Mouse (Mus musculus): Measurements from ENCODE around the gene Taok3.

Gene Taok3

DNA sequence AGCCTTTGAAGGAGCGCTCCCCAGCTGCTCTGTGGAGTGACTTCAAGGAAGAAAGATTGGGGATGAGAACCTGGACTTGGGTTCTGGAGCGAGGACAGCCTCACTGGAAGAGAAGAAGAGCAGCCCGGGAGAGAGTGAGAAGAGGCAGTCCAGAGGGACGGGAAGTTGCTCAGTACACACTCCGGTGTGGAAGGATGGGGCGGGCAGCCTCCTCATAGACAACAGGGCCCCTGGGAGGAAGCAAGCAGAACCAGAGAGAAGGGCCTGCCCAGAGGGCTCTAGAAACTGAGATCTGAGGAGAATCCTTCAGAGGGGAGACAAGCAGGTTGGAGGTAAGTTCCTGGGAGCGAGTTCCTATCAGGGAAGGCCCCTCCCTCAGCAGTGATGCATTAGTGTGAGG lies 20.4 kb downstream of the Taok3 start:
- DNase-seq (ENCODE audit: low read depth, low spot score): no peak

DNA sequence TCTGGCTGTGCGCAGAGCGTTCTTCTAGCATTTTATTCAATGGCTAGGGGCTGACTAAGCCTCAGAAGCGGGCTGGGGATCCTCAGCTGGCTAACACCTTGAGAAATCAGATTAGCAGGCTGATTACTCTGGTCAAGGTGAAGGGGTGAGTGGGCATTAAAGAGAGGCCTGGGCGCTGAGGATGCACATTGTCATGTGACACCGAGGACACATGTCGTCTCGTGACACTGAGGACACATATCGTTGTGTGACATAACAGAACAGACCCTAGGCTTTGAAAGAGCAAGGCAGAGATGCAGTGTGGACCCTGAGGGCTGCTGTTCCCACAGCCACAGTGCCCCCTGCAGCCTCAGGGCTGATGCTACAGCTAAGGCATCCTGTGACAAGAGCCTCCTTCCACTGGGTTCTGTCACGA lies 23.8 kb downstream of the Taok3 start:
- peak; percentile 58 for DNase-seq (ENCODE audit: low read depth, low spot score)

DNA sequence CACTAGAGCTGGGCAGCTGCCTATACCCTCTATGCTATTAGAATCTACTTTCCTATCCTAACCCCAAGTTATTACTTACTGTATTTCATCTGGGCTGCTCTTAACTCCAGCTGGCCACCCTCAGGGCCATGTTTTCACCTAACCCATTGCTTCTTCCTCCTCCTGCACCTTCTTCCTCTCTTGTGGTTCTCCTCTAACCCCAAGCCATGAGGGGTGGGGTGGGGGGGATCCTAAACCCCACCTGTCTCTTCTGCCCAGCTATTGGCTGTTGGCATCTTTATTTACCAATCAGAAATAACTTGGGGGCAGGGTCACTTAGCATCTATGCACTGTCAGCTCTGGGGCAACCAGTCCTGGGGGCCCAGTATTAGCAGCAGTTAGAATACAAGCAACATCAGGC lies 26.2 kb downstream of the Taok3 start:
- DNase-seq (ENCODE audit: low read depth, low spot score): no peak

DNA sequence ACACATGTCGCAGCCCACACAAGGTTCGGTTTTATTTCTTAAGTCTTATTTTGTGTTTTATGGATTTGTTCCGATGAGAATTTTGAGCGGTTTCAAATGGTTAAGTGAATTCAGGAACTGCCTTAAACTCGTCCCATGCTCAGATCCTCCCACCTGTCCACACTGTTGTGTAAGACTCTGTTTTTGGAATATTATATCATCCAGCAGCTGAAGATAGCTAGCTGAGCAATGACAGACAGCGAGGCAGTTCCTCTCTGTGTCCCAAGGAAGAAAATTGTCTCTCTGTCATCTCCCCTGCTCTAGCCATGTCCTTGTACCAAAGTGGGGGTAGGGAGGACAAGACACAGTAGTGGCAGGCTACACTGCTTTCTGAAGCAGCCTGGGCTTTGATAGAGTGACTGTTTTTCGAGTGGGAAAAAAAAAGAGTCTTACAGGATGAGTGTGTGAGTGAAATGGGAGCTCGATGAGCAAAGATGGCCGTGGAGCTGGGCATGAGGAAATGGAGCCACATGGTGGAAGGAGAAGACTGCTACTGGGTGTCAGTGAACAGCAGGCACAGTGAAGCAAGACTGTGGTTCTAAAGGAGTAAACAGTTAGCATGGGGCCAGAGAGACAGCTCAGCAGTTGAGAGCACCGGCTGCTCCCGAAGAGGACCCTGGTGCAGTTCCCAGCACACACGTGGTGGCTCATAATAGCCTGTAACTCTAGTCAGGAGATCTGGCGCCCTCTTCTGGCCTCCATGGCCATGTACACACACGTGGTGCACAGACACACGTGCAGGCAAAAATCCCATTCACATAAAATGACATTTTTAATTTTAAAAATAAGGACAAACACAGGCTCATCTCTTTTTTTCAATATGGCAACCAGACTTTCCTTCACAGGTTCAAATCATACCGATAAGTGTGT lies 27.5 kb downstream of the Taok3 start:
- peak; percentile 51 for DNase-seq (ENCODE audit: low read depth, low spot score)

DNA sequence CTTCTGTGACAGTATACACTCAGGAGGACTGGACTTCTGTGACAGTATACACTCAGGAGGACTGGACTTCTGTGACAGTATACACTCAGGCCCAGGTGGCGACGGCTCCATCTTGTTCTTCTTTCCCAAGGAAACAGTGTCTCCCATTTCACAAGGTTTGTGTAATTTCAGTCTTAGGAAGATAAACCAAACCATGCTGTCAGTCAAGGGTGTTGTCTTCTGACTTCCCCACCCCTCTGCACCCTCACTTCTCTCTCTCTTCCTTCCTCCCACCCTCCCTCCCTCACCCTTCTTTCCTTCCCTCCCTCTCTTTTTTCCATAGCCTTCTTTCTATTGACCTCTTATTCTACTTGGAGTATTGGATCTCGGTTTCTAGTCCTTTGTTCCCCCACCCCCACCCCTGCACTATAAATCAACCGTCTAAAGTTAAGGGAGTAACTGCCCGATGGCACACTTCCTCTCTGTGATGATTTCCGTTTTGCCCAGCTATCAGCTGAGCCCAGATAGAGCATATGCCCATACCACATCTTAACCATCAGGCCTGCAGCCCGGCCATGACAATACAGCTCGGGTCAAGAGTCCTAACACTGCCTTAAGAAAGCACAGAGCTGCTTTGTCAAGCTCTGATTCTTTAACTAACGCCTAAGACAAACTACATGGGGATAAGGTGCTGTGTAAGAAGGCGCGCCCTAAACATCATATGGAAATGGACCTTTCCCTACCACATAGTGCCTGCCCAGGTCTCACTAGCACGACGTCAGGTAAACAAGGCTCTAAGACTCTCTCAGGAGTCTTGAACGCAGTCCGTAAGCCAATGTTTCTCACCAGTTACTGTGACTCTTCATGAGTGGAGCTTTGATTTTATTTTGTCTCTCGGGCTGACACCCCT lies 29.4 kb downstream of the Taok3 start:
- no peak for DNase-seq (ENCODE audit: low read depth, low spot score)

DNA sequence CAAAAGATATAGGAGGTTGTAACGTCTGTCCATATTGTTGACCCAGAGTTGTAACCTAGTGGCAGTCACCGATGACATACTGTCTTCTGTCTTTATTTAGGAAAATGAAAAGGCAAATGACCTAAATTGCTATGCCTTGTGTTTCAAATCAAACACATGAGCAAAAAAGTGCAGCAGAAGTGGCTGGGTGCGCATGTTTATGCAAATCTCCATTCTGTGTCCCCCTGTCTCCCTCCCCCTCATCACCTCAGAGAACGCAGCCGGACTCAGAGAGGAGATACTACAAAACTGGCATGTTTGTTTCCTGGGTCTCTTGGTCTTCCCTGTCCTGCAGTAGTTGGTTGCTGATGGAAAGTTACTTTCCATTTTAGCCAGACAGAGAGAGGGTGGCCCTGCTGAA lies 30.1 kb downstream of the Taok3 start:
- DNase-seq (ENCODE audit: low read depth, low spot score): no peak

DNA sequence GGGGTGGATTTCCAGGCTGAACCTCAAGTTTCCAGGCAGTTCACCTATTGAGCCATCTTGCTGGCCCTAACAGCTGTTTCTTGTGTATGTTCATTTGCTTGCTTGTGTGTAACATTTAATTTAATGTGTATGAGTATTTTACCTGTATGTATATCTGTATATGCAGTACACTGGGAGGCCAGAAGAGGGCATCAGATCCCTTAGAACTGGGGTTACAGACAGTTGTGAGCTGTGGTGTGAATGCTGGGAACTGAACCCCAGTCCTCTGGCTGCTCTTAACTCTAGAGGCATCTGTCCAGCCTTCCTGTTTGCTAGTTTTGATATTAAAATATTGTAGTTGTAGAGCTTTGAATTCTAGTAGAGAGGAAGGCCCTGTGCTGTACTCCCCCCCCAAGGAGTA lies 33.0 kb downstream of the Taok3 start:
- peak; percentile 23 for DNase-seq (ENCODE audit: low read depth, low spot score)

DNA sequence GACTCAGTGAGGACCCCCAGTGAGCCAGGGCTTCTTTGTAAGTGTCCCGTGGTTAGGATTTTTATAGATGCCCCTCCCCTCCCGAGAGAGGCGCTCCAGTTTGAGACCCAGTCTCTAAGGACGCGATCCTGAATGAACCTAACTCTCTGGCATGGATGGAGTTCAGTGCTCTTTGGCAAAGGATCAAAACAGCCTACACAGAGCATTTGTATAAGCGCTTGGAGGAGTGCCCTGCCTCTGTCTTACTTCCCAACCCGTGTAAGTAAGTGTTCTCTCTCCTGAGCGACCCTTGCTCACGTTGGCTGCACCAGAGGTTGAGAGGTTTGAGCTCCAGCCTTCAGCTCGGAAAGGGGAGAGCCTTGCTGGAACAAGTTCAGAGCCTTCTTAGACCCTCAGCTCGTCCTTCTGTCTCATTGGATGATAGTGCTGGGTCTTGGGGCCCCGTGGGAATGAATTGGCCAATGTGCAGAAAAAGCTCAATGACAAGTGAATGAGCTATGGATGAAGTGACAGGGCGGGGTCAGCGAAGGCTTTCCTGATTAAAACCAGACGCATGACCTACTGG lies 33.7 kb downstream of the Taok3 start:
- peak; percentile 14 for DNase-seq (ENCODE audit: low read depth, low spot score)

DNA sequence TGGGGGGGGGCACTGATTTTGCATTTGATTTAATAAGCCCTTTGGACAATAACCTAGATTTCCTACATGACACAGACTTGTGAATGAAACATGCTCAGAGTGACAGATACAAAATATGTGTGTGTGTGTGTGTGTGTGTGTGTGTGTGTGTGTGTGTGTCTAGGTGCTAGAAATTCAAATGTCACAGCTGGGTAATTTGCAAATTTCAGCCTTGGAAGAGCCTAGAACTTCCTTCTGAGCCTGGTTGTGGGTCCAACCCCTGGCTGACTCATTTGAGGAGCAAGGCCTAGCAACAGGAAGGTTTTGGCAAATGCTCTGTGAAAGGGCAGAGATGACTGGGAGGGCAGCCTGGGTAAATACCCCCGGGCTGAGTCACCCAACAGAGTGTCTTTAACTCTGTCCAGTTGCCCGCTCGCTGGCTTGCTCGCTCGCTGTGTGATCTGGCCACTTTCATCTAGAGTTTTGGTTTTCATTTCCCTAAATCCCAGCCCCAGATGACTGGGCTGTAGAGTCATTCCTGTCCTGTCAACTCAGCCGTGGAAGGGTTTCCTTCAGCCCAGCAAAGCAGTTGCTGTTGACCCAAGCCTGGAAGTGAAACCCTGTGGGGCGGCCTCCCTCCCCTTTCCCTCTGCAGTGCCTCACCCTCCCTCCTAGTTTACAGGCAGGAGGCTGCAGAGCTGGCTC lies 38.5 kb downstream of the Taok3 start:
- DNase-seq (ENCODE audit: low read depth, low spot score): no peak

DNA sequence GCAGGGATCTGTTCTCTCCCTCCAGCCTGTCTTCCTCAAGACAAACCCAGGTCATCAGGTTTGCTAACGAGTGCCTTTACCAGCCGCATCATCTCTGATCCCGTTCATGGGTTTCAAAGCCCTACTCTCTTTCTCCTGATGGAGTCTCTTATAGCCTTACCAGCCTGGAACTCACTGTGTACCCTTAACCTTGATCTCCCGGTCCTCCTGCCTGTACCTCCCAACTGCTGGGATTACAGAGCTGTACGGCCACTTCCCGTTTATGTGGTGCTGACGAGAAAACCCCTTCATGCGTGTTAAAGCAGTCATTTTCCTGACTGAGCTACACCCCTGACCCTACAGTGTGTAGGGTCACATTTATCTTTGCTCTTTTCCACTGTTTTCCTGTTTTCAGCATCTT lies 39.4 kb downstream of the Taok3 start:
- no peak for DNase-seq (ENCODE audit: low read depth, low spot score)

DNA sequence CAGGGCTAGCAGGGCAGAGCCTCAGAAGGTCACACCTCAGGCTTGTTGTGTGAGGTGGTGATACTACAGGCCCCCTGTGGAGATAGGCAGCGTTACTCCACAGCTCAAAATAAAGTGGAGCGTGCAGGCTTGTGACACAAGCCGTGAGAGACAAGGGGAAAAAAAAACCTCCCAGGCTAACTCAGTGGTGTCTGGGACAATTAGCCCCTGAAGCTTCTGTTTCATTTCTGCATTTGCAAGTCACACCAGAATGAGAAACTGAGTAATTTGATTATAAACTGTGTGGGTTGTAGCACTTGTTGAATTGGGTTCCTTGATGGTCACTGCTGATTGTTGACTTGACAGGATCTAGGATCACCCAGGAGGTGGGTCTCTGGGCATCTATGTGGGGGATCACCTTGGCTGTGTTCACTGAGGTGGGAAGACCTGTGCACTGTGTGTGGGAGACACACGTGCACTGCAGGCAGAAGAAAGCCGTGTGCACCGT lies 39.9 kb downstream of the Taok3 start:
- peak; percentile 21 for DNase-seq (ENCODE audit: low read depth, low spot score)

DNA sequence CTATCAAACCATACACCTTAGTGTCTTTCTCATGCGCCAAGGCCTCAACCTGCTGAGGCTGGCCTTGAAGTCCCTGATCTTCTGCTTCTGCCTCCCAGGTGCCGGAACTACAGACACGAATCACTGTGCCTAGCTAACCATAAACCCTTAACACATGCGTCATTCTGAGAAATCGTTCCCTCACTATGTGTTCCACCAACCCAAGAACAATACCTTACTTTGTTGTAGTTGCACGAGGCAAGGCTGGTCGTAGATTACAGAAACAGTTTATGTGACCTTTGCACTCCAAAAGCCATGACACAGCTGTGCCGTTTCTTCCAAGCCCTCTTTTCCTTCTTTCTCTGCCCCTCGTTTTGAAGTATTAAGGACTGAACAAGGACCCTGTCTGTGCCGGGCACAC lies 40.6 kb downstream of the Taok3 start:
- no peak for DNase-seq (ENCODE audit: low read depth, low spot score)

DNA sequence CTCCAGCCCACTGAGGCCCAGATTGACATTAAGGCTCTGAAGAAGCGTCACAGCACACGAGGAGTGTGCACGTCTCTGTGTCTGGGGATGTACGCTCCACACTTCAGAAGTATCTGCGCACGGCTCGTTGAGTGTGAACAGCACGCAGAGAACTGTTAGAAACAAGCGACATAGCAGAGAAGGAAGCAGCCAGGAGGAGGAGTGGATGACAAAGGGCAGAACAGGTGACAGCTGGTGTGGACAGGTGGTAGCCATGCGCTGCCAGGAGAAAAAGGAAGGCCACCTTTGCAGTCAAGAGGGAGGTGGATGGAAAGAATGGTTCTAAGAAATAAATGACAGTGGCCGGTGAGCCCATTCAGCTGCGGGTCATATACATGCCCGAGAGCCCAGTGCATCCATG lies 43.9 kb downstream of the Taok3 start:
- DNase-seq (ENCODE audit: low read depth, low spot score): no peak

DNA sequence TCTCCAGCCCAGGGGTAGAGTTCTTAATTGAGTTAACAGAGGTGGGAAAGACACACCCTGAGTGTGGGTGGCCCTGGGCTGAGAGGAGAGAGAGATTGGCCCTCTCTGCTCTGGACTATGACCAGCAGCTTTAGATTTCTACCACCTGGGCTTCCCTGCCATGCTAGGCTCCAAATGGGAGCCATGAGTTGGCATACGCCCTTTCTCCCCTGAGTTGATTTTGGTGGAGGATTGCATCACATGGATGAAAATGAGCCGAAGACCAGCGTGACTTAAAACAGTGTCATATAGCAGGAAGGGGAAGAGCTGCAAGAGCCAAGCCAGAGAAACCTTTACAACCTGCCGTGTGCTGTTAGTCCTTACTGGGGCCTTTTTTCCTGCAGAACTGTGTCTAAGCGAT lies 44.6 kb downstream of the Taok3 start:
- DNase-seq (ENCODE audit: low read depth, low spot score): no peak

DNA sequence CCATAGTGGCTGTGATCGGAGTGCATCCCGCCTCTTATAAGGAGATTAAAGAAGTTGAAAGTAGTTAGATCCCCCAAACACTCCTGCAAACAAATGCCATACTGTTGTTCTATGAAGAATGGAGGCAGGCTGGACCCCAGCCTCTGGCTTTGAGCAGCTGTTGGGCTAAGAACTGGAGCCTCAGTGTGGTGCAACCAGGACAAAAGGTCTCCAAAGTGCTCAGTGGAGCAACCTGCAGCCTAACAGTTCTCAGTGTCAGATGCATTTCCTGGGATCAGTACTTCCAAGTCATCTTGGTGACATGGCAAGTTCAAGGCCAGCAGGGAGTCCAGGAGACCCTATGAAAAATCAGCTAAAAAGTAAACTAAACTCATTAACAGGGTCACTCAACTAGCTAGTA lies 45.0 kb downstream of the Taok3 start:
- no peak for DNase-seq (ENCODE audit: low read depth, low spot score)

DNA sequence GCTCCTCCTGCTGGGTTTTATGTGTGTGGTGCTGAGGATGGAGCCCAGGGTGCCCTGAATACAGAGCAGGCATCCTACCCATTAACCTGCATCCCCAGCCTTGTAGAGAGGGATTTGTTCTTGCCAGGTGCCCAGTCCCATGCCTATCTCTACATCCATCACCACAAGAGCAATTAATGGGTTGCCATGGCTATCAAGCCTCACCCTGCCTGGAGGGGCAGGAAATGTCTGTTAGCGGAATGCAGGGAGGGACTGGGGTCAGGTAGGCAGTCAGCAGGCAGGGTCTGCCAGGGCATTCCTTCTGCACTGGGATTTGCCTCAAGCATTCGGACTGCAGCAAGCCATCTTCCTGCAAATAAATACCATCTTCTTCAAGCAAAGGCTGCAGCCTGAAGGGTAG lies 46.0 kb downstream of the Taok3 start:
- no peak for DNase-seq (ENCODE audit: low read depth, low spot score)

DNA sequence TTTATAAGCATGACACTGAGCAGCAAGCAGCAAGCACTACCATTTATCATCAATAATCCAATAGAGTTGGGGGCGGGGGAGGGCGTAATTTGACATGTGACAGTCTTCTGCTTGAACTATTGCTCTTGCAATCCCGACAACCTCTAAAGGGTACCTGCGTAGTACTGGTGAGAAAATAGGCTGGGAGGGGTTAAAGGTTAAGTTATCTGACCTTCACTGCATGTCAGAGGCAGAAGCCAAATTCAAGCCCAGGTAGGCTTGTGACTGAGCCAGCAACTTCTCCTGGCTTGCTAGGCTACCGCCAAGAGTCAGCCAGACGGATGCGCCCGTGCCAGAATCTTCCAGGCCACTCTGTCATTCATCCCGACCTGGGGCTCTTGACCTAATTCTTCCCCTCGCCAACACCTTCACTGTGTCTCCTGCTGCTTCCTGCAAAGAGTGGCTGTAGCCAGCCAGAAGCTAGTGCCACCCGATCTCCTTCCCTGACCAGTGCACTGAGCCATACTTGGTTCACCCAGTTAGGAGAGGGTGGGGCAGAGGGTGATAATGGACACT lies 47.0 kb downstream of the Taok3 start:
- DNase-seq (ENCODE audit: low read depth, low spot score): no peak

DNA sequence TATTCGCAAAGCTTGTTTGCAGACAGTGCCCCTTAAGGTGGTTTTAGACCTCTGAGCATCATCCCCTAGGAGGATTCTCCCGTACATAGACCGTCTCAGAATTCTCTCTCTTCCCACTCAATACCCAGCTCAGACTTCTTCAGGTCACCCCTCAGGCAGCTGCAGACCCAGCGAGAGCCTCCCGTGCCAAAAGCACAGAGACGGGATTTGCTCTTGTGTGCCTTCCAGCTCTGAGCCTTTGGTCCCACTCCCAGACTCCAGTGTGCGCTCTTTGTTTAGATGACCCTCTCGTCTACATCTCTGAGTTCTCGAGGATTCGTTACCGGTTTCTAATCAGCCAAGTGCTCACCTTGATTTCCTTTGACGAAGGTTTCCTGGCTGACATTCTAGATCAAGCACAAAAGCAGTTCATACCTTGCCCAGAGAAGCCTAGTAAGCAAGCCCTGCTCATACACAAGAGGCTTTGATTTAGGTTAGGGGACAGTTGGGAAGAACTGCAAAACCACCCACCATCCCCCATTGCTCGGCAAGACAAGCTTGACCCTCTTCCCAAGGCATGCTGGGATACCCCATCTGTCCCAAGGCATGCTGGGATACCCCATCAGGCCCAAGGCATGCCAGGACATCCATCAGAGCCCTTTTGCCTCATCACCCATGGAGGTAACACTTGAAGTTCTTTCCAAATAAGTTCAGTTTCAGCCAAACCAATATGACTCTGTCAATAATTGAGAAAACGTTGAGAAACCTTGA lies 48.6 kb downstream of the Taok3 start:
- no peak for DNase-seq (ENCODE audit: low read depth, low spot score)

DNA sequence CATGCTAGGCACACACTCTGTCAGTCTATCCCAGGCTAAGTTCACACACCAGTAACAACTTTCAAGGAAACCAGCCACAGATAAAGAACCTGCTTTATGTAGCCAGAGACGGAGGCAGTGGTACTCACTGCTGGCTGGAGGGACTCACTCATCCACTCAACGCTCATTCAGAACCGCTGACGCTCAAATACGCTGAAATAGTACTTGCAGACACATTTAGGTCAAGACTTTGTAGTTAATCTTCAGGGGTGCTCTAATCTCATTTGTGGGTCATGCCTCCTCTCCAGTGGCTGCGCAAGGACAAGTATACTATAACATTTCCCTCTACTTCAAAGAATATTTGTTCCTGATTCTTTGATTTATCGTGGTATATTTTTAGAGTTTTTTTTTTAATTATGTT lies 54.1 kb downstream of the Taok3 start:
- DNase-seq (ENCODE audit: low read depth, low spot score): no peak

DNA sequence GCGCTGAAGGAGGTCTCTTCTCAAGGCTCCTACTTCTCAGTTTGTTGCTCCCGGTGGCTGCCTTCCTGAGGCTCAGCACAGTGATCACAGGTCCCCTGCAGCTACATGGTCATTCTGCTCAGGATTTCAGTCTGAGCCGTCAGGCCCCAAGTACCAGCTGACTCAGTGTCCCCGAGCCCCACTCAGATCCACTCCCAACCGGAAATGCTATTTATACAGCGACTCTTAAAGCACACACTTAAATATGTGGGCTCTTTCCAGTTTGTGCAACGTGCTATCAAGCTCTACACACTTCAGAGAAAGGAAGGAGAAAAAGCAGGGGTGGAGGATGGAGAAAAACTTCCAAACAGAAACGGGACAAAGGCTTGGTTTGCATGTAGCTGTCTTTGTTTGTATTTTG lies 56.0 kb downstream of the Taok3 start:
- DNase-seq (ENCODE audit: low read depth, low spot score): no peak

DNA sequence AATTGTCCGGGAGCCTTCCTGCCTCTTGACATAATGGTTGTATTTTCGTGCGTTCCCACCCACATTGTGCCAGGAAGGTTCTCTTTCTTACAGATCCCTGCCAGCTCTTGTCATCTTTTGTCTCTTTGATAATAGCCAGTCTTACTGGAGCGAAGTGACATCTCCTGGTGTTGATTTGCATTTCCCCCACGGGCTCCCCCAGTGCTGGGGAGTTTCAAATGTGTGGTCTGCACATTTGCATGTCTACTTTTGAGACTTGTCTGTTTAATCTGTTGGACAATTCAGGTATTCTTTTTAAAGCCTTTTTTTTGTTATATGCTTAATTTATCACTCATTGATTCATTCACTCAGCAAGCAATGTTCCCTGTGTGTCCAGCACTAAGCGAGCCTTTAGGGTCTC lies 58.1 kb downstream of the Taok3 start:
- peak; percentile 11 for DNase-seq (ENCODE audit: low read depth, low spot score)
